Mouse (Mus musculus) midbrain, embryonic 15.5 days (tissue): ENCODE measurements around the gene Coq6. TPM values are rescaled to one million over a fixed set of nuclear protein-coding genes. Genes with fewer than 3 reads are reported as not detected.

Experiments used
- polyA plus RNA-seq: library from polyadenylated mRNA; unstranded; fragments of >200 nt; fragmentation: Nextera tagmentation; extraction: Ambion mirVana; gene quantifications from 2 replicates; pipeline ENCODE4 v1.2.1, GENCODE M21; 2015

The Coq6 gene
- polyA plus RNA-seq, 1 experiment from 2014 or later: 47.5 TPM

Other genes with a start within 250 kb of the Coq6 start
- gene Dnal1, start 247.3 kb upstream of the Coq6 start, polyA plus RNA-seq: 8.2 and 10.8 TPM in 2 replicates
- 6.5 and 7.7 TPM in 2 replicates for gene Pnma1, start 213.2 kb upstream of the Coq6 start, polyA plus RNA-seq
- gene Elmsan1, start 142.8 kb upstream of the Coq6 start, polyA plus RNA-seq: 4.3 and 4.4 TPM in 2 replicates
- gene Ptgr2, start 76.4 kb upstream of the Coq6 start, polyA plus RNA-seq: 15.8 and 16.6 TPM in 2 replicates
- 72.6 and 78.3 TPM in 2 replicates for gene Zfp410, start 44.8 kb upstream of the Coq6 start, polyA plus RNA-seq
- gene Fam161b, start 176 bp downstream of the Coq6 start, polyA plus RNA-seq: 19.1 and 21.5 TPM in 2 replicates
- 11.2 and 12.1 TPM in 2 replicates for gene Entpd5, start 47.4 kb downstream of the Coq6 start, polyA plus RNA-seq
- gene Bbof1, start 47.4 kb downstream of the Coq6 start, polyA plus RNA-seq: 3.4 and 4.9 TPM in 2 replicates
- gene Rnf113a2, start 55.5 kb downstream of the Coq6 start, polyA plus RNA-seq: 22.7 and 23.0 TPM in 2 replicates
- 29.7 and 30.8 TPM in 2 replicates for gene Aldh6a1, start 89.3 kb downstream of the Coq6 start, polyA plus RNA-seq
- 33.7 and 35.1 TPM in 2 replicates for gene Lin52, start 89.8 kb downstream of the Coq6 start, polyA plus RNA-seq
- gene Vsx2, start 208.1 kb downstream of the Coq6 start, polyA plus RNA-seq: 1.5 and 1.7 TPM in 2 replicates